Mouse (Mus musculus): ENCODE measurements around the gene Igsf21.

The Igsf21 gene

DNA sequence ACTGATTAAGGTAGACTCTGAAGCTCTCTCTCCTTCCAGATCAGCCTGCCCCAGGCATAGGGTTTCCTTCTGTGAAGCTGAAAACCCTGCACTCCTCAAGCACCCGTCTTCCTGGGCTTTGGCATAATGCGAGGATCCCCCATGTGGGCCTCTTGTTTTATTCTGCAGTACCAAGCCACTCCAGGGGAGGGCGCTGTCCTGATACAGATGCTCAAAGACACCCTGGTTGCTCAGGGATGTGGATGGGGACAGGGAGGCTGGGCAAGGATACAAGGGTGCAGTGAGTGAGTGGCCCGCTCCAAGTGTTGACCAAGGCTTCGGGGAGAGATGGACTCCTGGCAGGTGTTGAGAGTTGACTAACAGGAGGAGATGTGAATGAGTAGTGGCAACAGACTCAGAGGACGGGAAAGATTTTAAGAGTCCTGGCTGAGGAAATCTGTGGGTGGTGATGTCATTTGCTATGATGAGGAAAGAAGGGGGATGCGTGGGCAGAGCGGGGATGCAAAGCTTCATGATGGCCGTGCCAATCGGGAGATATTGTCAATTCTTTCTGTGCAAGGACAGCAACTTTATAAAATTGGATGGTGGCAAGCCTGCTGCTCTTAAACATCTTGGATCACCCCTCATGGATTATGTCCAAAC is 102.6 kb downstream of the Igsf21 start:
- DNase-seq (ENCODE audit: low spot score in 2 of 2), result no peak

DNA sequence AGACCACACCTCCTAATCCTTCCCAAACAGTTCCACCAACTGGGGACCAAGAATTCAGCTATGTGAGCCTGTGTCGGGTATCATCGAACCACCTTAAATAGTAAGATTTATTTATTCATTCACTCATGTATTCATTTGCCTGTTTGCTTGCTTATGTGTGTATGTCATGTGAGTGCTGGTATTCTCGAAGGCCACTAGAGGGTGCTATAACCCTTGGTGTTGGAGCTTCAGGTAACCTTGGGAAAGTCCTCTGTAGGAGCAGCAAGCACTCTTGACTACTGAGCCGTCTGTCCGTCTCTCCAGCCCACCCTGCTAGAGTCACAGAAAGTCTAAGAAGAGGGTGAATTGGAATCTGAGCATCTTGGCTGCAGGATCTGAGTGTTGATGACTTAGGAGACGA is 103.4 kb downstream of the Igsf21 start:
- DNase-seq (ENCODE audit: low spot score in 2 of 2), result no peak

DNA sequence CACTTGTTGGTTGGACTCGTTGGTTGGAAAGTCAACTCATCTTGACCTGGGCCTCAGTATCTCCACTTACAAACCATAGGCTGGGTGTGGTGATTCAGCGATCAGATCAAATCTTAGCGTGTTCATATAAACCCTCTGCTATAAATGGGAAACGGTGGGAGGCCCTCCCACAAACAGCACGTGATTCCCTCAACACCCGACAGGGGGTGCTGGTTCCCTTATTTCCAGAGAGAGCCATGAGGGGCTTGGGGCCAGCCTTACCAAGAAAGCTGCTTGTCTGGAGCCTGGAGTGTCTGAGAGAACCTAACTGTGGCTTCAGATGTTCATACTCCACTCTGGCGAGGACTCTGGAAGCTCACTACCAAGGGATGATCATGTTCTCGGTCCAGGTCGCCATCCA is 106.1 kb downstream of the Igsf21 start:
- DNase-seq (ENCODE audit: low spot score in 2 of 2), result no peak

DNA sequence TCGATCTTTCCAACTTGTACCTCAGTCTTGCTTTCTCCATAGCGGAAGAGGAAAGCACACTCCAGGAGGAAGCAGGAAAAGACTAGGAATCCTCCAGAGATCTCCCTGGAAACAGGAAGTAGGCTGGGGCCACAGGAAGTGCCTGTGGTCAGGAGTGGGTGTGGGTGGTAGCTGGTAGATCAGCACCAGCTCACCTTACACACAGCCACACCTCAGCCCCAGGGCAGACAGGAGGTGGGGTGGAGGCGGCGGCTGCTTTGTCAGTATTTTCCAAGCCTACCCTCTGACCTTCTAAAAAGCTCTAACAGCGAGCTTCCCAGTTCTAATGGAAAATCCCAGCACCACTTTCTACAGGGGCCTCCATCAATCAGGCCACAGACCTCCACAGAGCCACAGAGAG is 107.7 kb downstream of the Igsf21 start:
- DNase-seq (ENCODE audit: low spot score in 2 of 2), result no peak

DNA sequence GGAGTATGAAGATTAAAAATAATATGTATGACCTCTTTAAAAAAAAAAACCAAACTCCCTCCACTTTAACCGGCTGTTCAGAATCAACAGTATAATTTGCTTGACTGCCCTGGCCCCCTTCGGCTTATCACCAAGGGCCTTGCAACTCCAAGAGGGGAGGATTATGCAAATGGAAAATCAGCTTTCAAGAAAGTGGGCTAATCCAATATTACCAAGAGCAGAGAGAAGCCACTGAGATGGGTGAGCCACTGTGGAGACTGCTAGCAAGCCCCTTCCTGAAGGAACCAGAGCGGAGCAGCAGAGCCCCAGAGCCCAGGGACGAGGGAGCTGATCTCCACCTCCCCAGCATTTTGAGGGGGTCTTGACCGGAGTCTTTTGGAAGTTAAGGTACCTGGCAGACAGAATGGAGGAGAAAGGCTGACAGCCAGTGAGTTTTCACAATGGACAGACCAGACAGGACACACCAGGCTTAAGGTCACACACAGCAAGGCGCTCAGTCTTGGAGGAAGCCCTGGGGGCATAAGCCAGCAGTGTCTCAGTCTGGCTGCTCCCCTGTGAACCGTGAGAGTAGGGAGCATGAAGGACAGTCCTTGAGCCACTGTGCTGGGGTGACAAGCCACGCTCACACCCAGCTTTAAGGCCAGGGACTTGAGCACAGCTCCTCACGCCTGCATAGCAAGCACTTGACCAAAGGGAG is 114.8 kb downstream of the Igsf21 start:
- DNase-seq (ENCODE audit: low spot score in 2 of 2), result no peak

DNA sequence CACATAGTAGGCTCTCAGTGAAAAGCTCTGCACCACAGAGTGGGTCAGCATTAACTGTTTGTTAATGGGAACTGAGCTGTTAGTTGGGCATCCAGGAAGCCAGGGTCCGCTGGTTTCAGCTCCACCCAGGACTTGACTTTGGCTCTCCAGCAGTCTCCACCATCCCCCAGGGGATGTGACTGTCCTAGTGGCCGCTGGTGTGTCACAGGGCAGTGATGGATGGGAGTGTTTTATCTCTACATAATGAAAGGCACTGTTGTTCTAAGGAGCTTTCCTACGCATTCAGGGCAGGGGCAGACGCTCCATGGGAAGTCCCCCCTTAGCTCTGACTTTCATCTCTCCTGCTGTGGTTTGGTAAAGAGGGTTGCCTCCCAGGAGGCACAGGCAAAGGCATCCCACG is 115.4 kb downstream of the Igsf21 start:
- DNase-seq (ENCODE audit: low spot score in 2 of 2), result no peak

DNA sequence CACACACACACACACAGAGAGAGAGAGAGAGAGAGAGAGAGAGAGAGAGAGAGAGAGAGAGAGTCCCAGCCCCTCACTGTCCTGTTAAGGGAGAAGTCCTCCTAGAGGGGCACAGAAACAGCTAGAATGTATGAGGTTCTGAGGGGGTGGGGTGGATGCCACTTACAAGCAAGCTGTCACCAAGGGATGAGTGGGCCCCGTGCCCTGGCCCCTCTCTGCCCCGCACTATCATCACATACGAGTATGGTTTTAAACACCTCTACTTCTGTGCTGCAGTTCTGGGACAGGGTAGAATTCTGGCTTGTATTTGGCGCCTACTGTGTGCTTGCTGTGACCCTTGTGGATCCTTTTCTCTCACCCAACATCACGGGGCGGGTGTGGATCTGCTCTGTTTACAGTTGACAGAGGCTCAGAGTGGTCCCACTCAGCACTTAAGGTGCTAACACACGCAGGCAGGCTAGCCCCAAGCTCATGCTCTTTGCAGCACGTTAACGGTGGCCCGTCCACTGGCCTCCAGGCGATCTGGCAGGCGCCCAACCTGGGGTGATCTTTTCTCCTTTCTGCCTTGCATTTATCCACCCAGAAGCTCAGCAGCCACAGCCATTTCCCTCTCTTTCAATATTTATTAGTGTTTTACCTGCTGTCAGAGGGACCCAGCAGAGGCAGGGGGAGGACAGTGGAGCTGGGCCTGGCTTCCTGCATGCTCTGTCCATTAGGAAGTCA is 116.9 kb downstream of the Igsf21 start:
- DNase-seq (ENCODE audit: low spot score in 2 of 2), result no peak

DNA sequence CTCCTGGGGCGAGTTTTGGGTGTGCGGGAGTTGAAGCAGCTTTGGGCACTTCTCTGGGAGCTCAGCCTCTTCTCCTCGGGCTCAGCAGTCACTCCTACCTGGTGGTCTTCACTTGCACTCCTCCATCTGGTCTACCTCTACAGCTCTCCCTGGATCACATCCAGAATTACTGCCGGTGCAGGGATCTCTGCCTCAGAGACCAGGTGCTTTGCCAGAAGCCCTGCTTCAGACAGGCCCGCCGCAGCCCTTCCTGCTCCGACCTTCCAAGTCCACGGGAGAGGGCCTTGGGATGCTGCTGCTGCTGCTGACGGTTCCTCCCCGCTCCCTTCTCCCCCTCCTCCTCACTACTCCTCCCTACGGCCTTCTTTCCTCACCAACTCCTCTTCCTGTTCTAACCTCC is 118.5 kb downstream of the Igsf21 start:
- DNase-seq (ENCODE audit: low spot score in 2 of 2), result no peak

DNA sequence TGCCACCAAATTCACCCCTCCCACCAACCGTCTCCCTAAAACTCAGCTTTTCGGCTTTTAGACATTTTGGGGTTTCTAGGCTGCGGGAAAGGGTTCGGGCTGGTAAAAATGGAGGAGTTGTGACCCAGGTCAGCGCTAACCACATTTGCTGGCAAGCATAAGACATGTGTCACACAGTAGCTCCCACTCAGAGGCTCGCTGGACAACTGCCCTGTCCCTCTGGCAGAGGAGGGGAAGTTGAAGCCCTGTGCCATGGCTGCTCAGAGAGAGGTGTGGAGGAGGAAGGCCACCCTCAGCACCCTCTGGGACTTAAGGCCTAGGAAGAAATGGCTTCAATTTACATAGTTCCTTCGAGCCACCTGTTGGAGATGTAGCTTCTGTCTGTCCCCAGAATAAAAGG is 120.8 kb downstream of the Igsf21 start:
- DNase-seq (ENCODE audit: low spot score in 2 of 2), result no peak

DNA sequence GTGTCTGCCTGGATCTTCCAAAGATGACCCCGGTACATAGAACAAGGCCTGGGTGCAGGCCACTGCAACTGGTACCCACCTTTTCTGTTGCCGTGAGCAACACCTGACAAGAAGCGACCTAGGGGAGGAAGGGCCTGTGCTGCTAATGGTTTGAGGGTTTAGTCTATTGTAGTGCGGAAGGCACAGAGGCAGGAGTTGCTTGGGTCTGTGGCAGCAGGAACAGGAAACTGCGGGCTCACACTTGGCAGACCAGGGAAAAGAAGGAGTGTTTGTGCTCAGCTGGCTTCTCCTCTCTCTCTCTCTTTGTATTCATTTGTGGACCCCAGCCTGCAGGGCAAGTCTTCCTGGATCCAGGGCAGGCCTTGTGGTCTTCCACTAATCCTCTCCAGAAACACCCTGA is 124.0 kb downstream of the Igsf21 start:
- DNase-seq (ENCODE audit: low spot score in 2 of 2), result no peak

DNA sequence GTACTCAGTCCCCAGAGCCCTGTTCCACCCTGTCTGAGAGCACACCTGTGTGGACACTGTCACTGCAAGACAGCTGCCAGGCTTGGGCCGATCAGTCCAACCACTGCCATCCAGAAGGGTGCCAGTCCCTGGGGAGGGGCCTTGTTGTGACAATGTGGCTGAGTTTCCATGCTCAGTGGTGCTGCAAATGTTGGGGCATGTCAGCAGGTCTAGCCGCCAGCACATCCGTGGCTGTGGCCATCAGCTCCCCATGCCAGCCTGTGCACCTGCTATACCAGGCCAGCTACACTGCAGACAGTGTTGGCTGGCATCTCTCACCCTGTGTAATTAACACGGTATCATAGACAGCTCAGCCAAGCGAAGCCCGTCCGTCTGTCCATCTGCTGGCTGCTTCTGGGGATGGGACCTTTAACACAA is 129.3 kb downstream of the Igsf21 start:
- DNase-seq (ENCODE audit: low spot score in 2 of 2), result no peak

DNA sequence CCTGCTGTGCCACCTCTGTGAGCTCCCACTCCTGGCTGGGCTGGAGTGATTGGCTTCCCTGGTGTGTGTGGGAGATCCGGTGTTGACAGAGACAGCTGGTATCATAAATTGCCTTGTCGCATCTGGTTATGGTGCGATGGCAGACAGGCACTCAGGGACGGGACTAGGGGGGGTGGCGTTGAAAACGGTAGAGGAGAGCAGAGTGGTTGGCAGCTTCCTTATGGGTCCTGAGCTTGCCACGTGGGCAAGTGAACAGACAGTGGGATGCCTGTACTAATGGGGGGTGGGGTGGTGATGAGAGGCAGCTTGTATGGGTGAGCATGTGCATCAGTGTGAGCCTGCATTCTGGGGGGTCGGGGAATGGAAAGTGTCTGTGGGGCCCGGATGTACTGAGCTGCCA is 130.8 kb downstream of the Igsf21 start:
- DNase-seq (ENCODE audit: low spot score in 2 of 2), result no peak

DNA sequence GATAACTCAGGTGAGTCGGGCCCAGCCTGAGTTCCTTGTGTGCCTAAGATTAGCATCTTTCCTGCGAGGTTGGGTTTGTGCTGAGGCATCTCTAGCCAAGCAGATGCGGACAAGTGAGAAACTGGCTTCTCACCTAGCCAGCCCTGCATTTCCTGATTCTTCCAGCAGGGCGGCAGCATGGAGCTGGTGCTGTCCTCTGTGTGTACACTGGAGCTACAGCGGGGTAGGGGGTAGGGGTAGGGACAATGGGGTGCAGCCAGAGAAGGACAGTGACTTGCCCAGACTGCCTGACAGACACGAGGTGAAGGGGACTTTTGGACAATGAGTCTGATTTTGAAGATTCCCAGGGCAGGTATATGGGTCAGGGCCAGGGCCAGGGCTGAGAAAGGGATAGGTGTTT is 131.5 kb downstream of the Igsf21 start:
- no peak for DNase-seq (ENCODE audit: low spot score in 2 of 2)

DNA sequence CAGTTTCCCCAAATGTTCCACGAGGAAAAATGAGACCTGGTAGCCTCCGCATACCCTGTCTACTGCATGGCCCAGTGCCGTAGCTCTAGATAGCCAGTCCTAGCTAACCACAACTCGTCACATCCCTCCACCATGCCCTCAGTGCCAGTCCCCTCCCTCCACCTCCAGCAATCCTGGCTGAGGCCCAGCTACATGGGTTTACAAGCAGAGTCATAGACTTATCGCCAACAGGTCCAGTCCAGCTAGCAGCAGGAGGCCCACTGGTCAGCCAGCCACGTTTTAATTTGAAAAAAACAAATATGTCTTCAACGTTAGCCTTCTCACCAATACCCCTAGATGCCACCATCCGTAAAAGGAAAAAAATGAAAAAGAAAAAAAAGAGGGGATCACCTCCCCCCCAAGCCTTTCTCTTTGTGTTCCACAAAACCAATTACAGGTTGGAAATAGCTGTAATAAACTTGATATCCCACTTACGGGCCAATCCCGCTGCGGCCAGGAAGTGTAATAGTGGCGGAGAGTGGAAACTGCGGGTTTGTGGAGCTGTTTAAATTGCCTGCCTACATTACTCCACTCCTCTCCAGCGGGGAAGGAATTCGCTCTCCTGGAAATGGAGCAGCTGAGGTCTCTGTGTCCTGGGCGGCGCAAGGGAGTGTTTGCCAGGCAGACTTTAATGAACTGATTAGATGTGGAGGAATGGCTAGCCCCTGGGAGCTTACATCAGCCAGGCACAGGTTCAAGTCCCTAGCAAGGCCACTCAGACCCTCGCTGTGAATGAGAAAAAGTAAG is 132.7 kb downstream of the Igsf21 start:
- no peak for DNase-seq (ENCODE audit: low spot score in 2 of 2)

DNA sequence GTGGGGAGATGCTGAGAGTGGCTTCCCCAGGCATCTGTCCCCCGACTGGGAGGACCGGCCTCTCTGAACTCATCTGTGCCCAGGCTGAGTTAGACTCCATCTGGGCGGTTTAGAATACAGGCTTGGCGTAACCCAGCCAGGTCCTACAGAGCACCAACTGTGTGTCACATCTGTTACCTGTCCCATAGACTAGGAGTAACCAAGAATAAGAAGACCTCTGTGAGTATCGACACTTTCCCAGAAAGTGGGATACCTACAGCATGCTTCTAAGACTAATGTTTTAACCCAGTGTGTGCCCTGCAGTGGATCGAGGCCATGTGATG is 137.0 kb downstream of the Igsf21 start:
- no peak for DNase-seq (ENCODE audit: low spot score in 2 of 2)

DNA sequence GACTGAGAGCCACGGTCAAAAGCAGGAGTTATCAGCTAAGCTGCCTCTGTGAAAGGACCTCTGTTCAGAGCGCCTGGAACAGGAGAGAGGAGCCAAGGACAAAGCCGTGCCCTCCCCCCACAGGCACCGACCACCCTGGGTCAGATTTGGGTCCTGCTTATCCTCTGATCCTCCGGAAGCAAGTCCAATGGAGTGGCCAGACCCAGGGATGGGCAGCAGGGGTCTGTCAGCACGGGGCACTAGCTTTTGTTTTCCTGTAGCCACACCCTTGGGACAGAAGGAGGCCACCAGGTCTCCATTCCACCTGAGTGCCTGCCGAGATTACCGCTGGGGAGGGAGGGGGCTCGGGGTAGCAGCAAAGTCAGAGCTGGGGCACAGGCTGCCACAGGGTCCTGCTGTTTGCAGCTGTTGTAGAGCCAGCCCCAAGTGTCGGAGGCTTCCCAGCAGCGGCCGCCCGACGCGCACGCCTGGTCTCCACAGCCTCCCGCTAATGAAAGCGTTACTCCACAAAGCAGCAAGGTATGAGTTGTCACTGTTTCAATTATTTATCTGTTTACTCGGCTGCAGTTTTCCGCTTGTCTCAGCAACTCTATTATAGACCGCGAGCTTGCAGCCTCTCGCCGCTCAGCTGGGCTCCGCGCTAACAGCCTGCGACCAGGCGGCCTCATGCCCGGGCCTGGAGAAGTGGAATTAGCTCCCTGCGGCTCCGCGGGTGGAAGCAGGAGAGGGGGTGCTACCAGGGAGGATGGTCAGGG is 137.5 kb downstream of the Igsf21 start:
- no peak for DNase-seq (ENCODE audit: low spot score in 2 of 2)

DNA sequence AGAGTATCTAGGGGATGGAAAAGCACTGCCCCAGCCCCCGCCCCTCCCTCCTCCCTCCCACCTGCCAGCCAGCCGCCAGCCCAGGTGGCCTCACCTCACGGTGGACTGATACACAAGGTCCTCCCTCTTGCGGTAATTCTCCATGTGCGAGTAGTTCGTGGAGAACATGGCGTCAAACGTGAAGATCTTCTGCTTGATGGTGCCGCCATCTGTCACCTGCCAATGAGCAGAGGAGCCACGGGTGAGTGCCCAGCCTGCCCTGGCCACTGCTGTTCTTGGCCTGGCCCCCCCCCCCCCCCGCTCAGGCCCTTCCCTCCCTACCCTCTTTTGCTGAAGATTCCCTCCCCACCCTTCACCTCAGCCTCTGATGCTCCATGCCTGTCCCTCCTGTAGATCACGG is 139.4 kb downstream of the Igsf21 start:
- no peak for DNase-seq (ENCODE audit: low spot score in 2 of 2)

DNA sequence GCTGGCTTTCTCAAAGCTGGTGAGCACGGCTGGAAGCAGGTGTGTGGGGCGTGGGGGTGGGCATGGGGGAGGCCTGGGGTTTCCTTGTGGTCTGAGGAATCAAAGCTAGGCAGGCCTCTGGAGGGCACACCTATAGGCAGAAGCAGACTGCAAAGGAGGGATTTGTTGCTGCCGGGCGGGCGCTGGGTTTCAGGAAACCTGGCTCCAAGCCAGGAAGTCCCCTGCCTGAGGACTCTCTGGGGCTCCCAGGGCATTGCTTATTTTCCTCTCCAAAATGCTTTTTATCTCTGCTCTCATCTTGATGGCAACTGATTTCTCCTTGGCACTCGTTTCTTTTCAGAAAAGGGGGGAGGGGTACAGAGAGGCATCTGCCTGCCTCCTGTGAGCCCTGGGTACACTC is 141.8 kb downstream of the Igsf21 start:
- no peak for DNase-seq (ENCODE audit: low spot score in 2 of 2)

DNA sequence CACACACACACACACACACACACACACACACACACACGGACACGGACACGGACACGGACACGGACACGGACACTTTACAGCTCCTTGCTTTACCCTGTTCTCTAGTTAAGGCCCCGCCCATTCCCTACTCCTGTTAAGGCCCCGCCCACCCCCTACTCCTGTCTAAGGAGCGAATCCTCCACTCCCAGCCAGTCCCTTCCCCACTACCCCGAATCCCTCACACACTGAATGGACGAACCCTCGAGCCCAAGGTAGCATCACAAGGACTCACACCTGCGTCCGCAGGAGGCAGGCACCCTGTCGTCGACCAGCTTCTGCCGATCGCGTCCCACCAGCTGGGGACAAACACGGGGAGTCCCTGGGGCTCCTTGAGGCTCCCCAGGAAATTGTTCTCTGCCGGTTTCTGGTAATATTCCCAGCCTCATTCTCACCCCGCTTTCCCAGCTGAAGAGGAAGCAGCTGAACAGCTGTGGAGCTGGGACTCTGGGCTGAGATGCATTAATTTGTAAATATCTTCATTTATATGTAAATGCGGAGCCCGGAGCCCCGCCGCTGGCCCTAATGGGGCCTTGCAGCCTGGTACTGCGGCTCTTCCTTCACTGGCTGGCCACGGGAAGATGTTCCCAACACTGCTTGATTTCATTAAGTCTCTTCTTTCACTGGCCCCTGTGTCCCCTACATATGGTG is 143.1 kb downstream of the Igsf21 start:
- DNase-seq (ENCODE audit: low spot score in 2 of 2), result no peak

DNA sequence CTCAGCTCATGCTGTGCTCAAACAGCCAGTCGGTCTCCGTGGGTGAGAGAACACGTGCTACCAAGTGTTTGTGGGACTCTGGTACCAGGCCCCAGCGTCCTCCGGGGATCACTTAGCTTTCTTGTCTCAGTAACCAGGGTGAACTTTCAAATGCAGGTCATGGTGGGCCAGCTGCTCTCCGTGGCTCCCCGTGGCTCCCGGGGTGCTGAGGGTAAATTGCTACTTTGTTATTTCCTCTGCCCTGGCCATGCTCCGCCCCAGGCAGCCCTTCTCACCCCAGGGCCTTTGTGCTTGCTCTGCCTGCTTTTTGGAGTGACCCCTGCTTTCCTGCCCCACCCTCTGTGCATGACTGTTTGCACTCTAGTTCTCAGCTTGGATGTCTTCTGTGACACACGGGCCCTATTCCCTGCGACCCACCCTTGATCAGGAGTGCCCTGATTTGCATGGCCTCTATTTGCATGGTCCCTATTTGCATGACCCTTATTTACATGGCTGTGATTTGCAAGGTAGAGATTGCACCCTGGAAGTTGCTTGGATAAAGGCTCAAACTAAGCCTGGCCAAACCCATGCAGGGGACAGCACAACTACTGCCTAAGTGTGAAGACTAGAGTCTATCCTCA is 143.9 kb downstream of the Igsf21 start:
- DNase-seq (ENCODE audit: low spot score in 2 of 2), result no peak

DNA sequence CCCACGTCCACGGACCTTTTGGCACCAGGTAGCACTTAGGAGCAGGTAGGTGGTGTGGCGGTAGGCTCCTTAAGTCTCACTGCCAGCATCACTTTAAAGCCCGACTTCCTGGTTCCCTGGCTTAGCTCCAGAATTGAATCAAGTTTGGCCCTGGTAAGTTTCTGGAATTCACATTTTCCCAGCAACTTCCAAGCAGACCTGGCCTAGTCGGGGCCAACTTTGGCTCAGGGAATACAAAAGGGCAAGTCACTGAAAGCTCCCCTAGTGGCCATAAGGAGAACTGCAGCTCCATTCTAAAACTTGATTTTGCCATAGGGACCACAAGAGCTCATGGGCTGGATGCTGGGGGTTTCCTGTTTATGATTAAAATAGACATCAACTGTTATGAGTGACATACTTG is 145.5 kb downstream of the Igsf21 start:
- no peak for DNase-seq (ENCODE audit: low spot score in 2 of 2)

Data from heart, adult 9 months (tissue).